Comparison of ENCODE assay signal across 23 mouse cellular contexts in the genomic region with DNA sequence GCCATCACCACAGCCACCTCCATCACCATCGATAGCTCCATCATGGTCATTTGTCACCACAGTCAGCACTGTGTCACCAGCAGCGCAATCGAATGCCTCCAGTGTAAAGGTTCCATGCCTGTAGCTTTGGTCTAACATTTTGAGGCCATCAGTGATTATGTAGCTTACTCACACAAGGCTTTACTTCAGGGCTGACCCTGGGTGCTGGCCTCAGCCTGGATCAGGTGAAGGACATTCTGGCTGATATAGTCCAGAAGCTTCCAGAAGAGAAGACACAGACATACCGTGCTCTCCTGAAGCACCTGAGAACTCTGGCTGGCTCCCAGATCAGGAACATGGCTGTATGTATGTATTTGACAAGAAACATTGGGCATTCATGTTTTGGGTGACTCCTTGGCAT. TPM values are rescaled to one million over a fixed set of nuclear protein-coding genes. Genes with fewer than 3 reads are reported as not detected.
DNase-seq lines count a peak whose midpoint lies in the region.
"Had no signal": no experiment of that assay in that cellular context is flagged by ENCODE, and none has a peak within 500 bp of the region (broad histone marks: within the 10 kb centered on the region; RNA-seq: fewer than 3 reads in every experiment).

No protein-coding gene starts in this region.

- intact Hi-C loops in heart, postnatal 25 days (cut with DNase I): no loop called here

- DNase-seq in adrenal gland, adult 2 months: peak; percentile 54
- DNase-seq in adrenal gland, postnatal 4 days (ENCODE audit: low spot score in 2 of 2): no peak
- DNase-seq in adrenal gland, adult 8-10 months: peak; percentile 29
- no peak for DNase-seq in adrenal gland, postnatal 10 days
- peak; percentile 5 to 20 for DNase-seq in adrenal gland, postnatal 36 days
- DNase-seq in adrenal gland, adult 18-20 months (ENCODE audit: low spot score in 2 of 2): no peak
- peak; percentile 83 for DNase-seq in heart, adult 11 months
- no peak for DNase-seq in heart, postnatal 25 days (ENCODE audit: low spot score)
- DNase-seq: adrenal gland, postnatal 14 days; adrenal gland, postnatal 25 days; B cell, adult 2 months; cerebellum, adult 11 months; cerebellum, adult 11-12 months; cerebellum, adult 18-20 months; cerebellum, adult 2 months; cerebellum, adult 8-10 months; cerebellum, adult 9-10 months; cerebellum, adult 9-11 months; cerebellum, postnatal 10 days had no signal

RNA-seq across cellular contexts. Expression of a gene that starts 29.1 kb away (rescaled TPM):
- total RNA-seq in adrenal gland, adult 2 months (2021): 10 to 100 TPM; 35.1 to 58.0 TPM
- 9.1 and 10.7 TPM in 2 replicates for polyA plus RNA-seq in adrenal gland, adult 2 months (2012; rRNA removed)
- 10 to 100 TPM; 14.2 to 16.9 TPM for total RNA-seq in adrenal gland, postnatal 4 days (2021)
- 10 to 100 TPM; 30.9 to 62.1 (median 45.8) TPM for total RNA-seq in adrenal gland, adult 8-10 months (2022)
- 10 to 100 TPM; 19.2 to 26.3 TPM for total RNA-seq in adrenal gland, postnatal 10 days (2021)
- 10 to 100 TPM; 26.6 to 47.2 TPM for total RNA-seq in adrenal gland, postnatal 36 days (2021)
- 10 to 100 TPM; 54.0 to 59.3 TPM for total RNA-seq in adrenal gland, adult 18-20 months (2021)
- 1 to 10 TPM; 6.3 to 6.5 TPM for total RNA-seq in heart, postnatal 25 days (2021)
- polyA plus RNA-seq: activated CD4-positive, CD25-positive, alpha-beta regulatory T cell, adult 4 months; G1E had no signal

RNA-seq across cellular contexts. Expression of a gene that starts 40.1 kb away (rescaled TPM):
- total RNA-seq in adrenal gland, adult 2 months (2021): 10 to 100 TPM in 1 of 2 experiments, 1 to 10 TPM in 1; 8.4 to 10.9 TPM
- polyA plus RNA-seq in adrenal gland, adult 2 months (2012; rRNA removed): 4.2 TPM in 2 replicates
- 10 to 100 TPM; 29.4 to 29.8 TPM for total RNA-seq in adrenal gland, postnatal 4 days (2021)
- 10 to 100 TPM; 10.2 to 23.2 (median 16.7) TPM for total RNA-seq in adrenal gland, adult 8-10 months (2022)
- 10 to 100 TPM; 14.4 to 15.8 TPM for total RNA-seq in adrenal gland, postnatal 10 days (2021)
- total RNA-seq in adrenal gland, postnatal 36 days (2021): 10 to 100 TPM in 1 of 2 experiments, 1 to 10 TPM in 1; 9.4 to 12.5 TPM
- total RNA-seq in adrenal gland, adult 18-20 months (2021): 10 to 100 TPM; 10.4 to 13.7 TPM
- total RNA-seq in heart, postnatal 25 days (2021): 1 to 10 TPM; 6.5 to 8.6 TPM

RNA-seq across cellular contexts. Expression of a gene that starts 54.1 kb away (rescaled TPM):
- 1 to 10 TPM; 4.2 to 9.4 TPM for total RNA-seq in adrenal gland, adult 2 months (2021)
- polyA plus RNA-seq in adrenal gland, adult 2 months (2012; rRNA removed): 0.42 and 0.55 TPM in 2 replicates
- total RNA-seq in adrenal gland, postnatal 4 days (2021): 1 to 10 TPM; 3.9 to 6.9 TPM
- total RNA-seq in adrenal gland, adult 8-10 months (2022): 10 to 100 TPM in 1 of 4 experiments, 1 to 10 TPM in 3; 7.6 to 11.3 (median 8.5) TPM
- total RNA-seq in adrenal gland, postnatal 10 days (2021): 1 to 10 TPM; 5.5 to 9.2 TPM
- total RNA-seq in adrenal gland, postnatal 36 days (2021): 1 to 10 TPM; 4.1 to 4.7 TPM
- 1 to 10 TPM; 6.4 to 7.1 TPM for total RNA-seq in adrenal gland, adult 18-20 months (2021)
- total RNA-seq in heart, postnatal 25 days (2021): under 1 TPM; 0.70 to 0.73 TPM
- total RNA-seq: MEL had no signal
- polyA plus RNA-seq: activated CD4-positive, CD25-positive, alpha-beta regulatory T cell, adult 4 months; CD4-positive, CD25-positive, alpha-beta regulatory T cell, adult 4 months; G1E had no signal

Comparison
In these comparisons a context has a peak if more than half of its experiments do, and no peak if none do; other contexts are left out.
1. DNase-seq: peak in adrenal gland, adult 2 months (single experiment), adrenal gland, adult 8-10 months (single experiment), adrenal gland, postnatal 36 days (2 of 2) and heart, adult 11 months (single experiment); none in adrenal gland, postnatal 4 days (0 of 2), adrenal gland, postnatal 10 days (single experiment), adrenal gland, adult 18-20 months (0 of 2) and heart, postnatal 25 days (single experiment).